Mouse (Mus musculus) cerebellum, adult 9-10 months (tissue): ENCODE data around the gene Iqgap2.

ENCODE experiments used
- DNase-seq: peaks from one replicate; pipeline ENCODE4 v3.0.0; 2022

The Iqgap2 gene

GRCm38 (mm10) chr13:95610786-95611562 lies 280.7 kb downstream of the Iqgap2 start:
- DNase-seq = no peak

- DNase-seq = no peak
Observed at GRCm38 (mm10) chr13:95609088-95609420, 282.7 kb downstream of the Iqgap2 start.

- DNase-seq = no peak
Observed at GRCm38 (mm10) chr13:95608416-95609087, 283.2 kb downstream of the Iqgap2 start.

- DNase-seq = no peak
Observed at GRCm38 (mm10) chr13:95607019-95607418, 284.7 kb downstream of the Iqgap2 start.

GRCm38 (mm10) chr13:95604288-95604687 lies 287.4 kb downstream of the Iqgap2 start:
- no peak for DNase-seq

- no peak for DNase-seq
Observed at GRCm38 (mm10) chr13:95599833-95600359, 291.8 kb downstream of the Iqgap2 start.

- DNase-seq = no peak
Observed at GRCm38 (mm10) chr13:95598232-95598920, 293.3 kb downstream of the Iqgap2 start.

- DNase-seq = no peak
Observed at GRCm38 (mm10) chr13:95597578-95597977, 294.1 kb downstream of the Iqgap2 start.

- no peak for DNase-seq
Observed at GRCm38 (mm10) chr13:95596689-95597088, 295.0 kb downstream of the Iqgap2 start.

- no peak for DNase-seq
Observed at GRCm38 (mm10) chr13:95595921-95596320, 295.8 kb downstream of the Iqgap2 start.

GRCm38 (mm10) chr13:95595411-95595810 lies 296.3 kb downstream of the Iqgap2 start:
- DNase-seq = no peak

GRCm38 (mm10) chr13:95592860-95593259 lies 298.9 kb downstream of the Iqgap2 start:
- DNase-seq = no peak

- no peak for DNase-seq
Observed at GRCm38 (mm10) chr13:95591606-95592005, 300.1 kb downstream of the Iqgap2 start.

GRCm38 (mm10) chr13:95587628-95588027 lies 304.1 kb downstream of the Iqgap2 start:
- DNase-seq = no peak

- DNase-seq = no peak
Observed at GRCm38 (mm10) chr13:95584898-95585297, 306.8 kb downstream of the Iqgap2 start.

- no peak for DNase-seq
Observed at GRCm38 (mm10) chr13:95583237-95584189, 308.2 kb downstream of the Iqgap2 start.

- DNase-seq = no peak
Observed at GRCm38 (mm10) chr13:95581850-95582249, 309.9 kb downstream of the Iqgap2 start.

GRCm38 (mm10) chr13:95578016-95578697 lies 313.6 kb downstream of the Iqgap2 start:
- DNase-seq = no peak
